Mouse (Mus musculus): ENCODE measurements at regions not wholly inside any gene's neighbourhood (a gene's known extent, or its start where the extent isn't known, plus 50 kb on each side); places are given as distances from the start of the nearest gene placed in this dataset.

GRCm38 (mm10) chr3:39341161-39341687 lies 454.5 kb downstream of the Fat4 start:
- H3K79me2 ChIP-seq (ENCODE audit: control insufficient read depth, insufficient read depth) = no peaks in the 10 kb centered on the region
- TF ChIP-seq MYOG (IDR thresholded peaks at IDR 0.05; ENCODE audit: control insufficient read depth, extremely low read depth, insufficient read length) (no peak), CTCF (IDR thresholded peaks at IDR 0.05; ENCODE audit: control insufficient read depth, insufficient read depth, insufficient read length) (no peak), FOSL1 (IDR thresholded peaks at IDR 0.05; ENCODE audit: insufficient read depth, low read length, poor library complexity, severe bottlenecking) (no peak), MYOD1 (IDR thresholded peaks at IDR 0.05; ENCODE audit: control insufficient read depth, insufficient read length, low read depth) (no peak), MAX (IDR thresholded peaks at IDR 0.05) (no peak), CEBPB (IDR thresholded peaks at IDR 0.05; ENCODE audit: low read depth) (no peak)
- no peak overlapping the region for H3ac ChIP-seq (ENCODE audit: control insufficient read depth, insufficient read length, low read depth)
- no peaks in the 10 kb centered on the region for H3K27me3 ChIP-seq (ENCODE audit: control insufficient read depth, insufficient read depth, insufficient read length)
- no peak overlapping the region for H3K4me3 ChIP-seq (ENCODE audit: insufficient read depth, poor library complexity, severe bottlenecking)
- H3K36me3 ChIP-seq (ENCODE audit: control insufficient read depth, insufficient read depth) = no peaks in the 10 kb centered on the region
- H3K79me3 ChIP-seq (ENCODE audit: low read depth) = no peaks in the 10 kb centered on the region

DNA sequence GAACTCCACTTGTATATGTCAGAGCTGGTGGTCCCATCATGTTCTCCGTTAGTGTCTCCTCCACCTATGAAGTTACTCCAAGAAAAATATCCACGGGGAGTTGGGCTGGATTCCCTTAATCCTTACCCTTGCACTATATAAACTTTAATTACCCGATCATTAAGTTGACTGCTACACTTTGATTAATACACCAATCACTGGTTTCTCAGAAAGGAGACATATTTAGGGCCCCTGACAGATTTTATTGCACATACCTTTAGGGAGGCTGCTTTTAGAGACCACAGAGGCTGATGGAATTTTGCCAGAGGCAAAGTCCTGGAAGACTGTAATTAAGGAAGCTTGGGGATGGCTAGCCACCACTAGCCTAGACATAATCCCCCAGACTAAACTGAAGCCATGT lies 457.3 kb downstream of the Fat4 start:
- Histone ChIP-seq H3K27me3 (ENCODE audit: control insufficient read depth, insufficient read depth, insufficient read length) (no peaks in the 10 kb centered on the region), H3K79me3 (ENCODE audit: low read depth) (no peaks in the 10 kb centered on the region), H3ac (ENCODE audit: control insufficient read depth, insufficient read length, low read depth) (no peak overlapping the region), H3K36me3 (ENCODE audit: control insufficient read depth, insufficient read depth) (no peaks in the 10 kb centered on the region), H3K79me2 (ENCODE audit: control insufficient read depth, insufficient read depth) (no peaks in the 10 kb centered on the region), H3K4me3 (ENCODE audit: insufficient read depth, poor library complexity, severe bottlenecking) (no peak overlapping the region)
- TF ChIP-seq CTCF (IDR thresholded peaks at IDR 0.05; ENCODE audit: control insufficient read depth, insufficient read depth, insufficient read length) (no peak), CEBPB (IDR thresholded peaks at IDR 0.05; ENCODE audit: low read depth) (no peak), FOSL1 (IDR thresholded peaks at IDR 0.05; ENCODE audit: insufficient read depth, low read length, poor library complexity, severe bottlenecking) (no peak), USF1 (IDR thresholded peaks at IDR 0.05; ENCODE audit: low read depth) (no peak), MYOD1 (IDR thresholded peaks at IDR 0.05; ENCODE audit: control insufficient read depth, insufficient read length, low read depth) (no peak), MAX (IDR thresholded peaks at IDR 0.05) (no peak), MYOG (IDR thresholded peaks at IDR 0.05; ENCODE audit: control insufficient read depth, extremely low read depth, insufficient read length) (no peak)

- no peak overlapping the region for H3K4me3 ChIP-seq (ENCODE audit: insufficient read depth, poor library complexity, severe bottlenecking)
- no peaks in the 10 kb centered on the region for H3K36me3 ChIP-seq (ENCODE audit: control insufficient read depth, insufficient read depth)
- no peaks in the 10 kb centered on the region for H3K79me2 ChIP-seq (ENCODE audit: control insufficient read depth, insufficient read depth)
- TF ChIP-seq USF1 (IDR thresholded peaks at IDR 0.05; ENCODE audit: low read depth) (no peak), MYOD1 (IDR thresholded peaks at IDR 0.05; ENCODE audit: control insufficient read depth, insufficient read length, low read depth) (no peak), CTCF (IDR thresholded peaks at IDR 0.05; ENCODE audit: control insufficient read depth, insufficient read depth, insufficient read length) (no peak), CEBPB (IDR thresholded peaks at IDR 0.05; ENCODE audit: low read depth) (no peak), FOSL1 (IDR thresholded peaks at IDR 0.05; ENCODE audit: insufficient read depth, low read length, poor library complexity, severe bottlenecking) (no peak), MYOG (IDR thresholded peaks at IDR 0.05; ENCODE audit: control insufficient read depth, extremely low read depth, insufficient read length) (no peak), MAX (IDR thresholded peaks at IDR 0.05) (no peak)
- no peaks in the 10 kb centered on the region for H3K27me3 ChIP-seq (ENCODE audit: control insufficient read depth, insufficient read depth, insufficient read length)
- H3K79me3 ChIP-seq (ENCODE audit: low read depth) = no peaks in the 10 kb centered on the region
- H3ac ChIP-seq (ENCODE audit: control insufficient read depth, insufficient read length, low read depth) = no peak overlapping the region
Observed at GRCm38 (mm10) chr3:39347578-39347977, 460.8 kb downstream of the Fat4 start.

DNA sequence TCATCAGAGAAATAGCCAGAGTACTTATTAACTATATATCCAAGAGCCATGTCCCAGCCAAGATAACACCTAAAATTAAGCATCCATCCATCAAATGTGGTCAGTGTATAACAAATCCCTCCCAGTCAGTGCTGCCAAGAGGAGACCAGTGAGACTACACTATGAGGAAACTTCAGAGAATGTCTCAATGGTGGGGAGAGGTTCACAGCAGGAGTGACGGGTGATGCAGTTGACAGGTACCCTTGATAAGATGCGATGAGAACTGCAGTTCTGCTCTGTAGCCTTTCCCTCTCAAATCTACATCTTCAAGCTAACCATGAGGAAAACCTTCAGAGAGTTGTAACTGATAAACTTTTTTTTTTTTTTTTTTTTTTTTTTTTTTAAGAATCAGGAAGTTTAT lies 470.3 kb downstream of the Fat4 start:
- no peaks in the 10 kb centered on the region for H3K36me3 ChIP-seq (ENCODE audit: control insufficient read depth, insufficient read depth)
- no peak for TF ChIP-seq MYOD1 (IDR thresholded peaks at IDR 0.05; ENCODE audit: control insufficient read depth, insufficient read length, low read depth)
- TF ChIP-seq CTCF (IDR thresholded peaks at IDR 0.05; ENCODE audit: control insufficient read depth, insufficient read depth, insufficient read length) = no peak
- no peak for TF ChIP-seq CEBPB (IDR thresholded peaks at IDR 0.05; ENCODE audit: low read depth)
- no peak for TF ChIP-seq MAX (IDR thresholded peaks at IDR 0.05)
- no peak for TF ChIP-seq MYOG (IDR thresholded peaks at IDR 0.05; ENCODE audit: control insufficient read depth, extremely low read depth, insufficient read length)
- no peak for TF ChIP-seq USF1 (IDR thresholded peaks at IDR 0.05; ENCODE audit: low read depth)
- TF ChIP-seq FOSL1 (IDR thresholded peaks at IDR 0.05; ENCODE audit: insufficient read depth, low read length, poor library complexity, severe bottlenecking) = no peak
- H3K4me3 ChIP-seq (ENCODE audit: insufficient read depth, poor library complexity, severe bottlenecking) = no peak overlapping the region
- H3K79me3 ChIP-seq (ENCODE audit: low read depth) = no peaks in the 10 kb centered on the region
- H3K79me2 ChIP-seq (ENCODE audit: control insufficient read depth, insufficient read depth) = no peaks in the 10 kb centered on the region
- no peak overlapping the region for H3ac ChIP-seq (ENCODE audit: control insufficient read depth, insufficient read length, low read depth)
- H3K27me3 ChIP-seq (ENCODE audit: control insufficient read depth, insufficient read depth, insufficient read length) = no peaks in the 10 kb centered on the region

DNA sequence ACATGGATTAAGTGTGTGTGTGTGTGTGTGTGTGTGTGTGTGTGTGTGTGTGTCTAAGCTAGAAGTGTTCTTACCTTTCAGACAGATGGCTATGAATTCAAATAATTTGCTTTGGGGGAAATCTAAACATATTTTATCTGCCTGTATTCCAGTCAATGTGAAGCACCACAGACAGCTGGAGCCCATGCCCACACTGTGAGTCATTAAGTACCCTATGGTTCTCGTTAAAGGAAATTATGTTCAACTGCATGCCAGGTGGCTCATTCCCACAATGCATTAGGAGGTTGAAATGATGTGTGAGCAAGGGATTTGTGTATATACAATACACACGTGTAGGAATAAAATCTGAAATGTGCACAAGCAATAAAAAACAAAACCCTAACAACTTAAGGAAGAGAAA lies 473.5 kb downstream of the Fat4 start:
- Histone ChIP-seq H3K79me2 (ENCODE audit: control insufficient read depth, insufficient read depth) (no peaks in the 10 kb centered on the region), H3K27me3 (ENCODE audit: control insufficient read depth, insufficient read depth, insufficient read length) (no peaks in the 10 kb centered on the region), H3K4me3 (ENCODE audit: insufficient read depth, poor library complexity, severe bottlenecking) (no peak overlapping the region), H3K36me3 (ENCODE audit: control insufficient read depth, insufficient read depth) (no peaks in the 10 kb centered on the region), H3ac (ENCODE audit: control insufficient read depth, insufficient read length, low read depth) (no peak overlapping the region), H3K79me3 (ENCODE audit: low read depth) (no peaks in the 10 kb centered on the region)
- TF ChIP-seq CEBPB (IDR thresholded peaks at IDR 0.05; ENCODE audit: low read depth) (no peak), MYOD1 (IDR thresholded peaks at IDR 0.05; ENCODE audit: control insufficient read depth, insufficient read length, low read depth) (no peak), MYOG (IDR thresholded peaks at IDR 0.05; ENCODE audit: control insufficient read depth, extremely low read depth, insufficient read length) (no peak), MAX (IDR thresholded peaks at IDR 0.05) (no peak), CTCF (IDR thresholded peaks at IDR 0.05; ENCODE audit: control insufficient read depth, insufficient read depth, insufficient read length) (no peak), USF1 (IDR thresholded peaks at IDR 0.05; ENCODE audit: low read depth) (no peak), FOSL1 (IDR thresholded peaks at IDR 0.05; ENCODE audit: insufficient read depth, low read length, poor library complexity, severe bottlenecking) (no peak)

DNA sequence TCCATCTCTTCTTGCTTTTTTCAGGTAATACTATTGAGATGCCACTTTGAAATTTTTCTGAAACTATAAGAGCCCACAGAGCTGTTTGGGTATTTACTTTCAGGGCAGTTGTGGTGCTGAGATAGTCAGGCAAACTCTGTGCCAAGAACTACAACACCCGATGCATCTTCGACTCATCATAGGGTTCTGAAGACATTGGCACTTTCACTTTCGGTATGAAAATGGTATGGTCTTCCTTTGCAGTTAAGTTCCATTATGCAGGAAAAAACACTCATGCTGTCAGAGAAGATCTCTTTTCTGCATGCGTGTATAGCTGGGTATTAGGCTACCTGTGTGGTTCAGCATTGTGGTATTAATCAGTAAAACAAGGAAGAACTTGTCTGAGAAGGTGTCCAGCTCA lies 484.2 kb downstream of the Fat4 start:
- Histone ChIP-seq H3ac (ENCODE audit: control insufficient read depth, insufficient read length, low read depth) (no peak overlapping the region), H3K4me3 (ENCODE audit: insufficient read depth, poor library complexity, severe bottlenecking) (no peak overlapping the region), H3K79me2 (ENCODE audit: control insufficient read depth, insufficient read depth) (no peaks in the 10 kb centered on the region), H3K79me3 (ENCODE audit: low read depth) (no peaks in the 10 kb centered on the region), H3K36me3 (ENCODE audit: control insufficient read depth, insufficient read depth) (no peaks in the 10 kb centered on the region), H3K27me3 (ENCODE audit: control insufficient read depth, insufficient read depth, insufficient read length) (no peaks in the 10 kb centered on the region)
- TF ChIP-seq USF1 (IDR thresholded peaks at IDR 0.05; ENCODE audit: low read depth) = no peak
- TF ChIP-seq FOSL1 (IDR thresholded peaks at IDR 0.05; ENCODE audit: insufficient read depth, low read length, poor library complexity, severe bottlenecking) = no peak
- no peak for TF ChIP-seq MYOD1 (IDR thresholded peaks at IDR 0.05; ENCODE audit: control insufficient read depth, insufficient read length, low read depth)
- no peak for TF ChIP-seq MYOG (IDR thresholded peaks at IDR 0.05; ENCODE audit: control insufficient read depth, extremely low read depth, insufficient read length)
- no peak for TF ChIP-seq CTCF (IDR thresholded peaks at IDR 0.05; ENCODE audit: control insufficient read depth, insufficient read depth, insufficient read length)
- TF ChIP-seq CEBPB (IDR thresholded peaks at IDR 0.05; ENCODE audit: low read depth) = no peak
- no peak for TF ChIP-seq MAX (IDR thresholded peaks at IDR 0.05)

Measured in C2C12 (cell line).